Mouse (Mus musculus): ENCODE measurements around the gene Cdca8. TPM values are rescaled to one million over a fixed set of nuclear protein-coding genes. Genes with fewer than 3 reads are reported as not detected.
A peak's percentile ranks its signal among the peaks of the same experiment; 100 is the strongest.
"Not testable (repeated sequence)": the region's sequence is repeated elsewhere in the genome, so short reads cannot be mapped to it uniquely, and the experiment has no call there.

Gene Cdca8
- total RNA-seq (2022), result 1 to 10 TPM in 1 of 4 experiments, under 1 TPM in 3; 0.69 to 1.1 (median 0.85) TPM

GRCm38 (mm10) chr4:124939211-124939610 lies at the start of gene Cdca8:
Cdca8 (minus strand) TSS chr4:124939311.
- DNase-seq (ENCODE audit: low spot score), result not testable (repeated sequence)

- no peak for DNase-seq (ENCODE audit: low spot score)
These were observed 49.3 kb upstream of the Cdca8 start for GRCm38 (mm10) chr4:124988382-124988781.

- no peak for DNase-seq (ENCODE audit: low spot score)
These were observed 48.6 kb upstream of the Cdca8 start for GRCm38 (mm10) chr4:124987711-124988097.

- DNase-seq (ENCODE audit: low spot score), result no peak
These were observed 47.9 kb upstream of the Cdca8 start for GRCm38 (mm10) chr4:124986739-124987710.

- DNase-seq (ENCODE audit: low spot score), result no peak
These were observed 46.8 kb upstream of the Cdca8 start, which contains the start of gene Rspo1 for GRCm38 (mm10) chr4:124985671-124986602. Rspo1 (plus strand) TSS chr4:124986430.

- DNase-seq (ENCODE audit: low spot score), result no peak
These were observed 46.0 kb upstream of the Cdca8 start for GRCm38 (mm10) chr4:124984871-124985670.

- DNase-seq (ENCODE audit: low spot score), result no peak
These were observed 44.9 kb upstream of the Cdca8 start for GRCm38 (mm10) chr4:124983893-124984526.

GRCm38 (mm10) chr4:124978201-124978600 lies 39.1 kb upstream of the Cdca8 start:
- DNase-seq (ENCODE audit: low spot score), result no peak

- DNase-seq (ENCODE audit: low spot score), result no peak
These were observed 34.2 kb upstream of the Cdca8 start for GRCm38 (mm10) chr4:124973296-124973695.

- DNase-seq (ENCODE audit: low spot score), result no peak
These were observed 33.2 kb upstream of the Cdca8 start for GRCm38 (mm10) chr4:124972316-124972715.

- DNase-seq (ENCODE audit: low spot score), result no peak
These were observed 32.0 kb upstream of the Cdca8 start for GRCm38 (mm10) chr4:124971094-124971493.

- DNase-seq (ENCODE audit: low spot score), result no peak
These were observed 31.6 kb upstream of the Cdca8 start for GRCm38 (mm10) chr4:124970677-124971076.

GRCm38 (mm10) chr4:124970194-124970593 lies 31.1 kb upstream of the Cdca8 start:
- DNase-seq (ENCODE audit: low spot score), result no peak

- no peak for DNase-seq (ENCODE audit: low spot score)
These were observed 30.2 kb upstream of the Cdca8 start for GRCm38 (mm10) chr4:124969219-124969848.

- DNase-seq (ENCODE audit: low spot score), result no peak
These were observed 29.6 kb upstream of the Cdca8 start for GRCm38 (mm10) chr4:124968711-124969110.

GRCm38 (mm10) chr4:124964912-124965599 lies 25.9 kb upstream of the Cdca8 start:
- DNase-seq (ENCODE audit: low spot score), result no peak

GRCm38 (mm10) chr4:124962576-124962975 lies 23.5 kb upstream of the Cdca8 start:
- no peak for DNase-seq (ENCODE audit: low spot score)

- DNase-seq (ENCODE audit: low spot score), result no peak
These were observed 21.8 kb upstream of the Cdca8 start for GRCm38 (mm10) chr4:124960940-124961339.

- peak; percentile 9 for DNase-seq (ENCODE audit: low spot score)
These were observed 20.0 kb upstream of the Cdca8 start for GRCm38 (mm10) chr4:124959062-124959461.

GRCm38 (mm10) chr4:124957284-124957683 lies 18.2 kb upstream of the Cdca8 start:
- DNase-seq (ENCODE audit: low spot score), result no peak

Measured in heart, adult 8-10 months (tissue).